Mouse (Mus musculus): ENCODE results near the gene Pim1. TPM values are rescaled to one million over a fixed set of nuclear protein-coding genes. Genes with fewer than 3 reads are reported as not detected.
"Not testable (repeated sequence)": the region's sequence is repeated elsewhere in the genome, so short reads cannot be mapped to it uniquely, and the experiment has no call there.

Pim1 gene
- polyA plus RNA-seq, 1 experiment from 2014 or later, result 19.7 TPM

GRCm38 (mm10) chr17:29496211-29497070 lies 5.9 kb downstream of the Pim1 start:
- no peak for DNase-seq (ENCODE audit: low spot score, missing footprints)
- WGBS, result 77% methylated on average over 6 of the region's 6 CpGs

GRCm38 (mm10) chr17:29497071-29497354 lies 6.5 kb downstream of the Pim1 start:
- DNase-seq (ENCODE audit: low spot score, missing footprints), result no peak
- no peak for ATAC-seq (ENCODE audit: low FRiP score)
- 89% methylated on average over 3 of the region's 3 CpGs for WGBS
- H3K27me3 ChIP-seq (ENCODE audit: control insufficient read depth, insufficient read depth, low read length), result no peaks in the 10 kb centered on the region
- H3K4me1 ChIP-seq (ENCODE audit: control insufficient read depth, insufficient read depth, low read length), result peaks cover 6% of the 10 kb centered on the region
- H3K9me3 ChIP-seq (ENCODE audit: control insufficient read depth, low read length), result no peaks in the 10 kb centered on the region
- H3K36me3 ChIP-seq (ENCODE audit: control insufficient read depth, insufficient read depth, low read length), result peaks cover 6% of the 10 kb centered on the region; the same call in 1 of the 2 replicates
- H3K4me3 ChIP-seq (ENCODE audit: low read depth, low read length), result no peak overlapping the region
- H3K4me2 ChIP-seq, result no peak overlapping the region
- no peak overlapping the region for H3K9ac ChIP-seq (ENCODE audit: low read length)
- no peak overlapping the region for H3K27ac ChIP-seq (ENCODE audit: low read depth, low read length)

More at GRCm38 (mm10) chr17:29496211-29497070, 5.9 kb downstream of the Pim1 start:
- Histone ChIP-seq H3K9ac (ENCODE audit: low read length) (no peak overlapping the region), H3K27ac (ENCODE audit: low read depth, low read length) (no peak overlapping the region), H3K4me1 (ENCODE audit: control insufficient read depth, insufficient read depth, low read length) (peaks cover 6% of the 10 kb centered on the region), H3K9me3 (ENCODE audit: control insufficient read depth, low read length) (no peaks in the 10 kb centered on the region), H3K4me2 (no peak overlapping the region), H3K27me3 (ENCODE audit: control insufficient read depth, insufficient read depth, low read length) (no peaks in the 10 kb centered on the region), H3K4me3 (ENCODE audit: low read depth, low read length) (no peak overlapping the region), H3K36me3 (ENCODE audit: control insufficient read depth, insufficient read depth, low read length) (peaks cover 6% of the 10 kb centered on the region; the same call in 1 of the 2 replicates)
- ATAC-seq (ENCODE audit: low FRiP score), result no peak

- 57% methylated on average over 1 of the region's 1 CpGs for WGBS
- ATAC-seq (ENCODE audit: low FRiP score); H3K9me3 ChIP-seq (ENCODE audit: control insufficient read depth, low read length); H3K4me2 ChIP-seq; H3K4me1 ChIP-seq (ENCODE audit: control insufficient read depth, insufficient read depth, low read length); DNase-seq (ENCODE audit: low spot score, missing footprints); H3K9ac ChIP-seq (ENCODE audit: low read length); H3K36me3 ChIP-seq (ENCODE audit: control insufficient read depth, insufficient read depth, low read length); H3K4me3 ChIP-seq (ENCODE audit: low read depth, low read length); H3K27ac ChIP-seq (ENCODE audit: low read depth, low read length); H3K27me3 ChIP-seq (ENCODE audit: control insufficient read depth, insufficient read depth, low read length): not testable (repeated sequence)
Measured at GRCm38 (mm10) chr17:29497481-29497880, 6.9 kb downstream of the Pim1 start.

- Histone ChIP-seq H3K4me1 (ENCODE audit: control insufficient read depth, insufficient read depth, low read length) (peaks cover 3% of the 10 kb centered on the region), H3K4me2 (no peak overlapping the region), H3K9me3 (ENCODE audit: control insufficient read depth, low read length) (no peaks in the 10 kb centered on the region), H3K27me3 (ENCODE audit: control insufficient read depth, insufficient read depth, low read length) (no peaks in the 10 kb centered on the region), H3K27ac (ENCODE audit: low read depth, low read length) (no peak overlapping the region), H3K9ac (ENCODE audit: low read length) (no peak overlapping the region), H3K36me3 (ENCODE audit: control insufficient read depth, insufficient read depth, low read length) (peaks cover 6% of the 10 kb centered on the region; the same call in 1 of the 2 replicates), H3K4me3 (ENCODE audit: low read depth, low read length) (no peak overlapping the region)
- 55% methylated on average over 4 of the region's 4 CpGs for WGBS
- DNase-seq (ENCODE audit: low spot score, missing footprints), result no peak
- ATAC-seq (ENCODE audit: low FRiP score), result no peak
Measured at GRCm38 (mm10) chr17:29498028-29498427, 7.5 kb downstream of the Pim1 start.

- H3K27me3 ChIP-seq (ENCODE audit: control insufficient read depth, insufficient read depth, low read length); H3K4me3 ChIP-seq (ENCODE audit: low read depth, low read length); H3K36me3 ChIP-seq (ENCODE audit: control insufficient read depth, insufficient read depth, low read length); H3K4me2 ChIP-seq; H3K27ac ChIP-seq (ENCODE audit: low read depth, low read length); H3K9me3 ChIP-seq (ENCODE audit: control insufficient read depth, low read length); ATAC-seq (ENCODE audit: low FRiP score); DNase-seq (ENCODE audit: low spot score, missing footprints); H3K9ac ChIP-seq (ENCODE audit: low read length); H3K4me1 ChIP-seq (ENCODE audit: control insufficient read depth, insufficient read depth, low read length): not testable (repeated sequence)
- 65% methylated on average over 2 of the region's 2 CpGs for WGBS
Measured at GRCm38 (mm10) chr17:29498952-29499351, 8.4 kb downstream of the Pim1 start.

GRCm38 (mm10) chr17:29499511-29499910 lies 9.0 kb downstream of the Pim1 start:
- Histone ChIP-seq H3K36me3 (ENCODE audit: control insufficient read depth, insufficient read depth, low read length) (no peaks in the 10 kb centered on the region), H3K27ac (ENCODE audit: low read depth, low read length) (no peak overlapping the region), H3K4me3 (ENCODE audit: low read depth, low read length) (no peak overlapping the region), H3K9ac (ENCODE audit: low read length) (no peak overlapping the region), H3K4me1 (ENCODE audit: control insufficient read depth, insufficient read depth, low read length) (no peaks in the 10 kb centered on the region), H3K27me3 (ENCODE audit: control insufficient read depth, insufficient read depth, low read length) (no peaks in the 10 kb centered on the region), H3K9me3 (ENCODE audit: control insufficient read depth, low read length) (no peaks in the 10 kb centered on the region), H3K4me2 (no peak overlapping the region)
- 76% methylated on average over 6 of the region's 6 CpGs for WGBS
- ATAC-seq (ENCODE audit: low FRiP score) (no peak), DNase-seq (ENCODE audit: low spot score, missing footprints) (no peak)

- ATAC-seq (ENCODE audit: low FRiP score) (no peak), DNase-seq (ENCODE audit: low spot score, missing footprints) (no peak)
- Histone ChIP-seq H3K4me1 (ENCODE audit: control insufficient read depth, insufficient read depth, low read length) (no peaks in the 10 kb centered on the region), H3K36me3 (ENCODE audit: control insufficient read depth, insufficient read depth, low read length) (no peaks in the 10 kb centered on the region), H3K27me3 (ENCODE audit: control insufficient read depth, insufficient read depth, low read length) (no peaks in the 10 kb centered on the region), H3K4me2 (no peak overlapping the region), H3K4me3 (ENCODE audit: low read depth, low read length) (no peak overlapping the region), H3K27ac (ENCODE audit: low read depth, low read length) (no peak overlapping the region), H3K9ac (ENCODE audit: low read length) (no peak overlapping the region), H3K9me3 (ENCODE audit: control insufficient read depth, low read length) (no peaks in the 10 kb centered on the region)
- WGBS, result 76% methylated on average over 7 of the region's 7 CpGs
Measured at GRCm38 (mm10) chr17:29500243-29500740, 9.7 kb downstream of the Pim1 start.

GRCm38 (mm10) chr17:29500802-29501469 lies 10.4 kb downstream of the Pim1 start:
- Histone ChIP-seq H3K4me2 (no peak overlapping the region), H3K4me3 (ENCODE audit: low read depth, low read length) (no peak overlapping the region), H3K9me3 (ENCODE audit: control insufficient read depth, low read length) (no peaks in the 10 kb centered on the region), H3K27me3 (ENCODE audit: control insufficient read depth, insufficient read depth, low read length) (no peaks in the 10 kb centered on the region), H3K27ac (ENCODE audit: low read depth, low read length) (no peak overlapping the region), H3K4me1 (ENCODE audit: control insufficient read depth, insufficient read depth, low read length) (no peaks in the 10 kb centered on the region), H3K9ac (ENCODE audit: low read length) (no peak overlapping the region), H3K36me3 (ENCODE audit: control insufficient read depth, insufficient read depth, low read length) (no peaks in the 10 kb centered on the region)
- 83% methylated on average over 17 of the region's 17 CpGs for WGBS
- ATAC-seq (ENCODE audit: low FRiP score) (no peak), DNase-seq (ENCODE audit: low spot score, missing footprints) (no peak)

- WGBS, result 80% methylated on average over 7 of the region's 7 CpGs
- no peak overlapping the region for H3K27ac ChIP-seq (ENCODE audit: low read depth, low read length)
- ATAC-seq (ENCODE audit: low FRiP score) (no peak), DNase-seq (ENCODE audit: low spot score, missing footprints) (no peak)
- no peaks in the 10 kb centered on the region for H3K36me3 ChIP-seq (ENCODE audit: control insufficient read depth, insufficient read depth, low read length)
- no peak overlapping the region for H3K4me2 ChIP-seq
- no peak overlapping the region for H3K4me3 ChIP-seq (ENCODE audit: low read depth, low read length)
- no peaks in the 10 kb centered on the region for H3K27me3 ChIP-seq (ENCODE audit: control insufficient read depth, insufficient read depth, low read length)
- H3K4me1 ChIP-seq (ENCODE audit: control insufficient read depth, insufficient read depth, low read length), result no peaks in the 10 kb centered on the region
- no peak overlapping the region for H3K9ac ChIP-seq (ENCODE audit: low read length)
- H3K9me3 ChIP-seq (ENCODE audit: control insufficient read depth, low read length), result no peaks in the 10 kb centered on the region
Measured at GRCm38 (mm10) chr17:29502005-29502668, 11.6 kb downstream of the Pim1 start.
